Mouse (Mus musculus): ENCODE results near the gene Pou6f2. TPM values are rescaled to one million over a fixed set of nuclear protein-coding genes. Genes with fewer than 3 reads are reported as not detected.

The Pou6f2 gene
- polyA plus RNA-seq, 1 experiment, result not detected

DNA sequence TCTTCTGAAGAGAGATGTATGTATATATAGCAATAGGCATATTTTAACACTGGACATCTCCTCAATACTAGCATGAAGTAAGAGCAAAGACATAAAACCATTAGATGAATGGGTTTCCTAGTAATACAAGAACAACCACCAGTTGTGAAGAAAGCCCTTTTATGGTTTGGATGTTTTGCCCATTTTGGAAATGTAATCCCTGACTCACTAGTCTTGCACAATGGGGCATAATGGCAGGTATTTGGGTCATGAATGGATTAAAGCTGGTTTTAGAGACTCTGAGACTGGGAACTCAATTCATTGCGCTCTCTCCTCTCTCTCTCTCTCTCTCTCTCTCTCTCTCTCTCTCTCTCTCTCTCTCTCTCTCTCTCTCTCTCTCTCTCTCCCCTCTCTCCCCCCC lies 97.5 kb downstream of the Pou6f2 start:
- Histone ChIP-seq H3K4me3 (ENCODE audit: insufficient read depth, low read depth, low read length) (no peak overlapping the region), H3K27me3 (replicated peaks; ENCODE audit: control insufficient read depth, insufficient read depth, low read length) (no peaks in the 10 kb centered on the region), H3K36me3 (ENCODE audit: control insufficient read depth, insufficient read depth, low read length) (no peaks in the 10 kb centered on the region), H3K27ac (ENCODE audit: insufficient read depth, low read depth, low read length) (no peak overlapping the region), H3K4me1 (ENCODE audit: control insufficient read depth, insufficient read depth, low read length) (no peaks in the 10 kb centered on the region)
- TF ChIP-seq POLR2A (IDR thresholded peaks at IDR 0.05; ENCODE audit: low read depth, low read length), result no peak
- no peak for DNase-seq
- WGBS, result 93% methylated on average over 1 of the region's 1 CpGs

DNA sequence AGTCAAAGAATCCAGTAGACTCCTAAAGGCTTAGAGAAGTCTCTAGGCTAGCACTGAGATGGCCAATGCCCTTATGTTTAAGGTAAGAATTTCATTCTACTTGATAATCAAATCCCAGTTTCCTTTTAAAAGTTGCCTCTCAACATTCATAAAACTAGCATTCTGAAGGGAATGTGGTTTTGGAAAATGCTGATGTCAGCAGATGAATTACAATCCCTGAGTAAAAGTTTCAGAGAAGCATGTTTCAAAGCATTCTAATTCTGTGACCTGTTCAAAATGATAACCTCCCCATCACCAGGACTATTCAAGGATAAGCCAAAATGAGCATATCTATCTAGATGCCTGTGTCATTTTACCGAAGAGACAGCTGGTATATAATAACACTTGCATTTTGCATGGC lies 104.0 kb downstream of the Pou6f2 start:
- no peak for DNase-seq
- TF ChIP-seq POLR2A (IDR thresholded peaks at IDR 0.05; ENCODE audit: low read depth, low read length) (no peak), CTCF (conservative IDR thresholded peaks at IDR 0.05; ENCODE audit: insufficient read depth, insufficient read length, low read depth, low read length) (no peak)
- Histone ChIP-seq H3K36me3 (ENCODE audit: control insufficient read depth, insufficient read depth, low read length) (no peaks in the 10 kb centered on the region), H3K4me1 (ENCODE audit: control insufficient read depth, insufficient read depth, low read length) (no peaks in the 10 kb centered on the region), H3K27me3 (replicated peaks; ENCODE audit: control insufficient read depth, insufficient read depth, low read length) (no peaks in the 10 kb centered on the region), H3K4me3 (ENCODE audit: insufficient read depth, low read depth, low read length) (no peak overlapping the region), H3K27ac (ENCODE audit: insufficient read depth, low read depth, low read length) (no peak overlapping the region)
- 91% methylated on average over 1 of the region's 1 CpGs for WGBS

GRCm38 (mm10) chr13:18290253-18290914 lies 107.1 kb downstream of the Pou6f2 start:
- no peak overlapping the region for H3K4me3 ChIP-seq (ENCODE audit: insufficient read depth, low read depth, low read length)
- no peaks in the 10 kb centered on the region for H3K4me1 ChIP-seq (ENCODE audit: control insufficient read depth, insufficient read depth, low read length)
- no peak for DNase-seq
- H3K36me3 ChIP-seq (ENCODE audit: control insufficient read depth, insufficient read depth, low read length), result no peaks in the 10 kb centered on the region
- no peaks in the 10 kb centered on the region for H3K27me3 ChIP-seq (replicated peaks; ENCODE audit: control insufficient read depth, insufficient read depth, low read length)
- no peak overlapping the region for H3K27ac ChIP-seq (ENCODE audit: insufficient read depth, low read depth, low read length)
- 79% methylated on average over 4 of the region's 4 CpGs for WGBS
- no peak for TF ChIP-seq CTCF (conservative IDR thresholded peaks at IDR 0.05; ENCODE audit: insufficient read depth, insufficient read length, low read depth, low read length)
- TF ChIP-seq POLR2A (IDR thresholded peaks at IDR 0.05; ENCODE audit: low read depth, low read length), result no peak

GRCm38 (mm10) chr13:18287536-18287935 lies 110.0 kb downstream of the Pou6f2 start:
- TF ChIP-seq POLR2A (IDR thresholded peaks at IDR 0.05; ENCODE audit: low read depth, low read length) (no peak), CTCF (conservative IDR thresholded peaks at IDR 0.05; ENCODE audit: insufficient read depth, insufficient read length, low read depth, low read length) (no peak)
- H3K27ac ChIP-seq (ENCODE audit: insufficient read depth, low read depth, low read length), result no peak overlapping the region
- no peak for DNase-seq
- H3K36me3 ChIP-seq (ENCODE audit: control insufficient read depth, insufficient read depth, low read length), result no peaks in the 10 kb centered on the region
- whole genome bisulfite sequencing, result 61% methylated on average over 7 of the region's 7 CpGs
- no peaks in the 10 kb centered on the region for H3K27me3 ChIP-seq (replicated peaks; ENCODE audit: control insufficient read depth, insufficient read depth, low read length)
- H3K4me3 ChIP-seq (ENCODE audit: insufficient read depth, low read depth, low read length), result no peak overlapping the region
- no peaks in the 10 kb centered on the region for H3K4me1 ChIP-seq (ENCODE audit: control insufficient read depth, insufficient read depth, low read length)

GRCm38 (mm10) chr13:18282361-18282982 lies 115.0 kb downstream of the Pou6f2 start:
- H3K27ac ChIP-seq (ENCODE audit: insufficient read depth, low read depth, low read length), result no peak overlapping the region
- no peak overlapping the region for H3K4me3 ChIP-seq (ENCODE audit: insufficient read depth, low read depth, low read length)
- H3K27me3 ChIP-seq (replicated peaks; ENCODE audit: control insufficient read depth, insufficient read depth, low read length), result no peaks in the 10 kb centered on the region
- no peaks in the 10 kb centered on the region for H3K4me1 ChIP-seq (ENCODE audit: control insufficient read depth, insufficient read depth, low read length)
- no peaks in the 10 kb centered on the region for H3K36me3 ChIP-seq (ENCODE audit: control insufficient read depth, insufficient read depth, low read length)
- no peak for DNase-seq
- TF ChIP-seq POLR2A (IDR thresholded peaks at IDR 0.05; ENCODE audit: low read depth, low read length) (no peak), CTCF (conservative IDR thresholded peaks at IDR 0.05; ENCODE audit: insufficient read depth, insufficient read length, low read depth, low read length) (no peak)
- 76% methylated on average over 5 of the region's 5 CpGs for WGBS

- Histone ChIP-seq H3K4me3 (ENCODE audit: insufficient read depth, low read depth, low read length) (no peak overlapping the region), H3K27ac (ENCODE audit: insufficient read depth, low read depth, low read length) (no peak overlapping the region), H3K27me3 (replicated peaks; ENCODE audit: control insufficient read depth, insufficient read depth, low read length) (no peaks in the 10 kb centered on the region), H3K4me1 (ENCODE audit: control insufficient read depth, insufficient read depth, low read length) (no peaks in the 10 kb centered on the region), H3K36me3 (ENCODE audit: control insufficient read depth, insufficient read depth, low read length) (no peaks in the 10 kb centered on the region)
- no peak for DNase-seq
- TF ChIP-seq CTCF (conservative IDR thresholded peaks at IDR 0.05; ENCODE audit: insufficient read depth, insufficient read length, low read depth, low read length), result no peak
- TF ChIP-seq POLR2A (IDR thresholded peaks at IDR 0.05; ENCODE audit: low read depth, low read length), result no peak
- WGBS, result 59% methylated on average over 3 of the region's 3 CpGs
Observed at GRCm38 (mm10) chr13:18281084-18281483, 116.4 kb downstream of the Pou6f2 start.

- WGBS, result 87% methylated on average over 3 of the region's 3 CpGs
Observed at GRCm38 (mm10) chr13:18253131-18253530, 144.4 kb downstream of the Pou6f2 start.

More at GRCm38 (mm10) chr13:18253131-18253530, 144.4 kb downstream of the Pou6f2 start:
- Histone ChIP-seq H3K4me3 (ENCODE audit: insufficient read depth, low read depth, low read length) (no peak overlapping the region), H3K27me3 (replicated peaks; ENCODE audit: control insufficient read depth, insufficient read depth, low read length) (0 out of 2 replicates have a peak, but pooled peaks cover 1% of the 10 kb centered on the region), H3K27ac (ENCODE audit: insufficient read depth, low read depth, low read length) (no peak overlapping the region), H3K4me1 (ENCODE audit: control insufficient read depth, insufficient read depth, low read length) (no peaks in the 10 kb centered on the region), H3K36me3 (ENCODE audit: control insufficient read depth, insufficient read depth, low read length) (no peaks in the 10 kb centered on the region)
- TF ChIP-seq CTCF (conservative IDR thresholded peaks at IDR 0.05; ENCODE audit: insufficient read depth, insufficient read length, low read depth, low read length) (no peak), POLR2A (IDR thresholded peaks at IDR 0.05; ENCODE audit: low read depth, low read length) (no peak)
- no peak for DNase-seq
